Mouse (Mus musculus): ENCODE data around the gene Ccdc188. TPM values are rescaled to one million over a fixed set of nuclear protein-coding genes. Genes with fewer than 3 reads are reported as not detected.

Gene Ccdc188
- polyA plus RNA-seq, 1 experiment, result not detected

- H3K4me3 ChIP-seq (ENCODE audit: low read depth, low read length), result no peak overlapping the region
- no peaks in the 10 kb centered on the region for H3K27me3 ChIP-seq (ENCODE audit: control insufficient read depth, insufficient read depth, low read length)
- H3K4me1 ChIP-seq (ENCODE audit: control insufficient read depth, insufficient read depth, insufficient read length, low read length), result no peaks in the 10 kb centered on the region
- WGBS, result 95% methylated on average over 4 of the region's 4 CpGs
- TF ChIP-seq CTCF (IDR thresholded peaks at IDR 0.05; ENCODE audit: extremely low read depth, insufficient read length, insufficient replicate concordance, low read depth, low read length), result no peak
- H3K36me3 ChIP-seq (ENCODE audit: control insufficient read depth, insufficient read depth, low read length), result no peaks in the 10 kb centered on the region
- H3K27ac ChIP-seq (ENCODE audit: insufficient read depth, low read depth, low read length), result no peak overlapping the region
Measured at GRCm38 (mm10) chr16:18228856-18229255, 11.2 kb downstream of the Ccdc188 start.

DNA sequence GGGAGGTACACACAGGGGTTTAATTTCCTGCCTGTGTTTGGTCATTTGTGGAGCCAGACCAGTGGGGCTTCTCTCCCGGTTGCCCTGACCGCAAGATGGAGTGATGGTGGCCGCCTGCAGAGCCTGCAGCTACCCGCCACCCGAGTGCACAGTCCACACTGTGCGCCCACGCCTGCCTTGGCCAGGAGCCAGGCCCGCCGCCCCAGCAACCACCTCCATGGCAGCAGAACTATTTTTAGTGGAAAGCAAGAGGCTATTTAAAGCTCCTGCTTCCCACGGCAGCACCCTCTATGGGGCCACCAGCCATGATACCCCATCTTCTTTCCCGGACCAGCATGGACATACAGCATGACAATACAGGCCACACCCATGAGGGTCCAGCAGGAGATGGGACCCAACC is 11.9 kb downstream of the Ccdc188 start:
- Histone ChIP-seq H3K27ac (ENCODE audit: insufficient read depth, low read depth, low read length) (no peak overlapping the region), H3K4me3 (ENCODE audit: low read depth, low read length) (no peak overlapping the region), H3K27me3 (ENCODE audit: control insufficient read depth, insufficient read depth, low read length) (no peaks in the 10 kb centered on the region), H3K4me1 (ENCODE audit: control insufficient read depth, insufficient read depth, insufficient read length, low read length) (no peaks in the 10 kb centered on the region), H3K36me3 (ENCODE audit: control insufficient read depth, insufficient read depth, low read length) (no peaks in the 10 kb centered on the region)
- 41% methylated on average over 11 of the region's 11 CpGs for WGBS
- TF ChIP-seq CTCF (IDR thresholded peaks at IDR 0.05; ENCODE audit: extremely low read depth, insufficient read length, insufficient replicate concordance, low read depth, low read length) (no peak), POLR2A (IDR thresholded peaks at IDR 0.05; ENCODE audit: low read depth, low read length) (no peak)

- Histone ChIP-seq H3K27ac (ENCODE audit: insufficient read depth, low read depth, low read length) (no peak overlapping the region), H3K4me3 (ENCODE audit: low read depth, low read length) (no peak overlapping the region)
- TF ChIP-seq CTCF (IDR thresholded peaks at IDR 0.05; ENCODE audit: extremely low read depth, insufficient read length, insufficient replicate concordance, low read depth, low read length) (no peak), POLR2A (IDR thresholded peaks at IDR 0.05; ENCODE audit: low read depth, low read length) (no peak)
Measured at GRCm38 (mm10) chr16:18230617-18231016, 12.9 kb downstream of the Ccdc188 start.

GRCm38 (mm10) chr16:18231047-18231446 is 13.4 kb downstream of the Ccdc188 start:
- Histone ChIP-seq H3K27me3 (ENCODE audit: control insufficient read depth, insufficient read depth, low read length) (no peaks in the 10 kb centered on the region), H3K4me1 (ENCODE audit: control insufficient read depth, insufficient read depth, insufficient read length, low read length) (no peaks in the 10 kb centered on the region), H3K27ac (ENCODE audit: insufficient read depth, low read depth, low read length) (no peak overlapping the region), H3K4me3 (ENCODE audit: low read depth, low read length) (no peak overlapping the region), H3K36me3 (ENCODE audit: control insufficient read depth, insufficient read depth, low read length) (no peaks in the 10 kb centered on the region)
- no peak for TF ChIP-seq POLR2A (IDR thresholded peaks at IDR 0.05; ENCODE audit: low read depth, low read length)
- WGBS, result 88% methylated on average over 3 of the region's 3 CpGs

More at GRCm38 (mm10) chr16:18230617-18231016, 12.9 kb downstream of the Ccdc188 start:
- no peaks in the 10 kb centered on the region for H3K27me3 ChIP-seq (ENCODE audit: control insufficient read depth, insufficient read depth, low read length)
- H3K36me3 ChIP-seq (ENCODE audit: control insufficient read depth, insufficient read depth, low read length), result no peaks in the 10 kb centered on the region
- no peaks in the 10 kb centered on the region for H3K4me1 ChIP-seq (ENCODE audit: control insufficient read depth, insufficient read depth, insufficient read length, low read length)
- 85% methylated on average over 6 of the region's 6 CpGs for WGBS

DNA sequence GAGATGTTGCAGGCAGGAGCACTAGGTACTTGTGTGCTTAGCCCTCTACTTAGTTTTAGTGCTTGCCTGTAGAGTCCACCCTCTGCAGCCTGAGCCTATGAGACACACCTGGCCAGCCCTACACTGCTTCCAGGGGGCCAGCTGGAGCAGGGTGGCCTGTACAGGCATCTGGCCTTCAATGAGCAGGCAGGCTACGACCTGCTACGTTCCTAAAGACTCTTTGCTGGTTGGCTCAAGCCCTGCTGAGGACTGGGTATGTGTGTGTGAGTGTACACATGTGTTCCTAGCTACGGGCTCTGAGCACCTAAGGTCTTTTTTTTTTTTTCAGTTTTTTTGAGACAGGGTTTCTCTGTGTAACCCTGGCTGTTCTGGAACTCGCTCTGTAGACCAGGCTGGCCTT is 13.8 kb downstream of the Ccdc188 start:
- Histone ChIP-seq H3K4me3 (ENCODE audit: low read depth, low read length) (no peak overlapping the region), H3K27ac (ENCODE audit: insufficient read depth, low read depth, low read length) (no peak overlapping the region), H3K4me1 (ENCODE audit: control insufficient read depth, insufficient read depth, insufficient read length, low read length) (no peaks in the 10 kb centered on the region), H3K36me3 (ENCODE audit: control insufficient read depth, insufficient read depth, low read length) (no peaks in the 10 kb centered on the region), H3K27me3 (ENCODE audit: control insufficient read depth, insufficient read depth, low read length) (no peaks in the 10 kb centered on the region)
- TF ChIP-seq CTCF (IDR thresholded peaks at IDR 0.05; ENCODE audit: extremely low read depth, insufficient read length, insufficient replicate concordance, low read depth, low read length), result no peak
- TF ChIP-seq POLR2A (IDR thresholded peaks at IDR 0.05; ENCODE audit: low read depth, low read length), result no peak
- WGBS, result 82% methylated on average over 4 of the region's 4 CpGs

DNA sequence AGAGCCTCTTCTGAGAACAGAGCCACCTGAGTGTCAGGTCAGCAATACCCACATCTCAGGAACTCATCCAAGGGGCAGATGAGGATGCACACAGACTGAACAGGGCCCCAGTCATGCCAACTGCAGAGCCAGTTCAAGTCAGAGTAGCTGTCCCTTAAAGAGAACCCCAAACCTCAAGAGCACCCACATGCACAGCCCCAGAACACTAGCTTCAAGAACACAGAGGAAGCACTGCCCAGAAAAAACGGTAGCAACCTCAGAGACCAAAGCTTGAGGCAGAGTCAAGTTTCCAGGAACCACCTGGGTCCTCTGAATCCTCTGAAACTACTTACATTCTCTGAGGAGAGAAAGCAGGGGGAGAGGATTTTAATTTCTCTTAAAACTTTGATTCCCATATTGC is 15.8 kb downstream of the Ccdc188 start:
- no peaks in the 10 kb centered on the region for H3K36me3 ChIP-seq (ENCODE audit: control insufficient read depth, insufficient read depth, low read length)
- no peaks in the 10 kb centered on the region for H3K27me3 ChIP-seq (ENCODE audit: control insufficient read depth, insufficient read depth, low read length)
- no peak overlapping the region for H3K27ac ChIP-seq (ENCODE audit: insufficient read depth, low read depth, low read length)
- no peak overlapping the region for H3K4me3 ChIP-seq (ENCODE audit: low read depth, low read length)
- WGBS, result 36% methylated on average over 1 of the region's 1 CpGs
- no peaks in the 10 kb centered on the region for H3K4me1 ChIP-seq (ENCODE audit: control insufficient read depth, insufficient read depth, insufficient read length, low read length)
- TF ChIP-seq POLR2A (IDR thresholded peaks at IDR 0.05; ENCODE audit: low read depth, low read length) (no peak), CTCF (IDR thresholded peaks at IDR 0.05; ENCODE audit: extremely low read depth, insufficient read length, insufficient replicate concordance, low read depth, low read length) (no peak)

DNA sequence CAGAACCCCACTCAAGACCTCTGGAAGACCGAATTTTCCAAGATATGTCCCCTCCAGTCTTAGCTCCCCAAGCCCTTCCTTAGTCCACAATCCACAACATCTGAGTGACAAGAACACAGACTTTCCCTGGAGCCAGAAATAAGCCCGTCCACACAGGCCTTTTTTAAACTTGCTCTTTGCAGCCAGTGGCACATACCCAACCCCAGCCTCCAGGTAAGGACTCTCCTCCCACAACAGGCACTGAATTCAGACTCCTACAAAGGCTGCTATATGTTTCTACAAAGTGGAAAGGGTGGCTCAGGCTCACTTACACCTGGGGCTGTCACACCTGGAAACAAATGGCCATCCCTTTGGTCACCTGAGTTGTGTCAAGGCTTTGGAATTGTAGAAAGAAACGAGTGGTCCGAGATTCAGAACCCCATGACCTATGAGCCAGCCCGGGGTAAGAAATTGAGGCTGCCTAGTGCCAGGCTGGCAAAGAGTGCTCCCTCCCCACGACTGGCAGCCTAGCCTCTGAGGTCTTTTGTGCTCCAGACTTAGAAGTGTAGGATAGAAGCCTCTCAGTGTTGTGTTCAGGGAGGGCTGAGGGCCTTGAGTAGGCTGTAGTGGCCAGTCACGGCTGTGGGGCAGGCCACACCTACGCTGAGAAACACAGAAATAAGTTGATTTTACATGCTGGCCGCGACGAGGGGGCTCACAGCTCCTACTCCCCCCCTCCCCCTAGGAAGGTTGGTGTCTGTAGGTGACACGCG is 16.4 kb downstream of the Ccdc188 start:
- Histone ChIP-seq H3K4me1 (ENCODE audit: control insufficient read depth, insufficient read depth, insufficient read length, low read length) (no peaks in the 10 kb centered on the region), H3K36me3 (ENCODE audit: control insufficient read depth, insufficient read depth, low read length) (peaks cover under 1% of the 10 kb centered on the region; the same call in 1 of the 2 replicates), H3K27me3 (ENCODE audit: control insufficient read depth, insufficient read depth, low read length) (no peaks in the 10 kb centered on the region), H3K27ac (ENCODE audit: insufficient read depth, low read depth, low read length) (no peak overlapping the region), H3K4me3 (ENCODE audit: low read depth, low read length) (peak overlapping the region; percentile 64)
- TF ChIP-seq POLR2A (IDR thresholded peaks at IDR 0.05; ENCODE audit: low read depth, low read length), result no peak
- TF ChIP-seq CTCF (IDR thresholded peaks at IDR 0.05; ENCODE audit: extremely low read depth, insufficient read length, insufficient replicate concordance, low read depth, low read length), result no peak
- 24% methylated on average over 13 of the region's 13 CpGs for WGBS
